ENCODE assay signal across 19 mouse cellular contexts in genomic region chr5:132703455-132704100, GRCm38 (mm10).
DNase-seq lines count a peak whose midpoint lies in the region; ATAC-seq and TF ChIP-seq lines count a peak whose summit lies in the region.
"Had no signal": no experiment of that assay in that cellular context is flagged by ENCODE, and none has a peak within 500 bp of the region (broad histone marks: within the 10 kb centered on the region; RNA-seq: fewer than 3 reads in every experiment).

No protein-coding gene starts in this region.

- H3K9ac ChIP-seq in heart, embryonic 12.5 days: no peak overlapping the region
- no peak overlapping the region for H3K9ac ChIP-seq in lung, postnatal 0 days (replicated peaks; ENCODE audit: low read depth)
- no peak overlapping the region for H3K9ac ChIP-seq in stomach, postnatal 0 days (ENCODE audit: low read length)
- H3K9ac ChIP-seq: forebrain, embryonic 13.5 days; liver, embryonic 14.5 days had no signal

- no peak for TF ChIP-seq EP300 in lung, postnatal 0 days (IDR thresholded peaks at IDR 0.05)
- no peak for TF ChIP-seq EP300 in stomach, postnatal 0 days (optimal IDR thresholded peaks at IDR 0.05)

- no peaks in the 10 kb centered on the region for H3K27me3 ChIP-seq in heart, embryonic 10.5 days (ENCODE audit: insufficient read depth, poor library complexity, severe bottlenecking)
- H3K27me3 ChIP-seq in heart, embryonic 12.5 days (replicated peaks): no peaks in the 10 kb centered on the region; the same call in 1 of the 2 replicates
- no peaks in the 10 kb centered on the region for H3K27me3 ChIP-seq in lung, postnatal 0 days (replicated peaks; ENCODE audit: insufficient read depth, low read length)
- no peaks in the 10 kb centered on the region for H3K27me3 ChIP-seq in stomach, postnatal 0 days (ENCODE audit: control insufficient read depth, insufficient read depth, low read length)
- H3K27me3 ChIP-seq in thymus, adult 2 months (ENCODE audit: control insufficient read depth, insufficient read depth, low read length): no peaks in the 10 kb centered on the region
- H3K27me3 ChIP-seq: forebrain, embryonic 13.5 days had no signal

- no peak overlapping the region for H3K4me3 ChIP-seq in heart, embryonic 10.5 days
- no peak overlapping the region for H3K4me3 ChIP-seq in heart, embryonic 12.5 days
- no peak overlapping the region for H3K4me3 ChIP-seq in lung, postnatal 0 days (ENCODE audit: low read depth, low read length)
- no peak overlapping the region for H3K4me3 ChIP-seq in lung, adult 2 months (replicated peaks; ENCODE audit: extremely low read depth, low read depth, low read length)
- H3K4me3 ChIP-seq in stomach, postnatal 0 days (ENCODE audit: low read depth, low read length): no peak overlapping the region
- H3K4me3 ChIP-seq in thymus, adult 2 months (ENCODE audit: control insufficient read depth, insufficient read depth, low read length): no peak overlapping the region
- H3K4me3 ChIP-seq: forebrain, embryonic 13.5 days had no signal

- H3K36me3 ChIP-seq in heart, embryonic 10.5 days: no peaks in the 10 kb centered on the region
- H3K36me3 ChIP-seq in heart, embryonic 12.5 days: no peaks in the 10 kb centered on the region
- no peaks in the 10 kb centered on the region for H3K36me3 ChIP-seq in lung, postnatal 0 days (ENCODE audit: insufficient read depth, low read length)
- H3K36me3 ChIP-seq in stomach, postnatal 0 days (ENCODE audit: control insufficient read depth, insufficient read depth, low read length): no peaks in the 10 kb centered on the region
- no peaks in the 10 kb centered on the region for H3K36me3 ChIP-seq in thymus, adult 2 months (ENCODE audit: control insufficient read depth, insufficient read depth, low read length)
- H3K36me3 ChIP-seq: G1E had no signal

- TF ChIP-seq CTCF in lung, postnatal 0 days (IDR thresholded peaks at IDR 0.05): no peak
- TF ChIP-seq CTCF in lung, adult 2 months (IDR thresholded peaks at IDR 0.05; ENCODE audit: insufficient read depth, low read length): no peak
- no peak for TF ChIP-seq CTCF in stomach, postnatal 0 days (IDR thresholded peaks at IDR 0.05; ENCODE audit: low read depth)
- no peak for TF ChIP-seq CTCF in thymus, adult 2 months (IDR thresholded peaks at IDR 0.05; ENCODE audit: borderline replicate concordance, control insufficient read depth, extremely low read depth, insufficient read depth, low read length, poor library complexity)

- H3K4me1 ChIP-seq in heart, embryonic 10.5 days: no peaks in the 10 kb centered on the region
- H3K4me1 ChIP-seq in heart, embryonic 12.5 days (replicated peaks): no peaks in the 10 kb centered on the region
- H3K4me1 ChIP-seq in lung, postnatal 0 days (ENCODE audit: insufficient read depth, low read depth, low read length): no peaks in the 10 kb centered on the region
- H3K4me1 ChIP-seq in lung, adult 2 months (ENCODE audit: control insufficient read depth, insufficient read depth, low read length): no peaks in the 10 kb centered on the region
- H3K4me1 ChIP-seq in stomach, postnatal 0 days (replicated peaks; ENCODE audit: control insufficient read depth, insufficient read depth): no peaks in the 10 kb centered on the region
- no peaks in the 10 kb centered on the region for H3K4me1 ChIP-seq in thymus, adult 2 months (replicated peaks; ENCODE audit: control insufficient read depth, insufficient read depth, low read length)

- H3K27ac ChIP-seq in heart, embryonic 10.5 days: no peak overlapping the region
- no peak overlapping the region for H3K27ac ChIP-seq in heart, embryonic 12.5 days (ENCODE audit: poor library complexity, severe bottlenecking)
- H3K27ac ChIP-seq in lung, postnatal 0 days (ENCODE audit: low read length): no peak overlapping the region
- H3K27ac ChIP-seq in stomach, postnatal 0 days (replicated peaks): no peak overlapping the region
- no peak overlapping the region for H3K27ac ChIP-seq in thymus, adult 2 months (ENCODE audit: control insufficient read depth, insufficient read depth, low read length)
- H3K27ac ChIP-seq: forebrain, embryonic 13.5 days; liver, embryonic 14.5 days had no signal

- no peak for TF ChIP-seq POLR2A in lung, adult 2 months (IDR thresholded peaks at IDR 0.05; ENCODE audit: borderline replicate concordance, extremely low read depth, low read depth, low read length)
- no peak for TF ChIP-seq POLR2A in thymus, adult 2 months (IDR thresholded peaks at IDR 0.05; ENCODE audit: control insufficient read depth, extremely low read depth, insufficient read depth, low read length, poor library complexity)

- peak; percentile 57 for DNase-seq in heart, embryonic 10.5 days (ENCODE audit: low spot score)
- DNase-seq in kidney, postnatal 10 days: peak; percentile 20
- no peak for DNase-seq in kidney, postnatal 25 days
- DNase-seq in lung, postnatal 0 days (ENCODE audit: low spot score): peak; percentile 28
- no peak for DNase-seq in lung, adult 2 months
- peak; percentile 15 for DNase-seq in stomach, postnatal 0 days (ENCODE audit: low spot score)
- DNase-seq in thymus, adult 2 months: no peak
- DNase-seq: adrenal gland, postnatal 10 days; cerebellum, postnatal 14 days; embryo, embryonic 11 days; gastrocnemius, postnatal 25 days; right cerebral cortex, postnatal 25 days had no signal

- H3K4me2 ChIP-seq in heart, embryonic 12.5 days: no peak overlapping the region
- H3K4me2 ChIP-seq in lung, postnatal 0 days (replicated peaks; ENCODE audit: low read depth, low read length): no peak overlapping the region
- no peak overlapping the region for H3K4me2 ChIP-seq in stomach, postnatal 0 days (replicated peaks; ENCODE audit: low read depth)
- H3K4me2 ChIP-seq: forebrain, embryonic 13.5 days; midbrain, embryonic 11.5 days had no signal

- 73% methylated on average over 10 of the region's 10 CpGs for WGBS in heart, embryonic 10.5 days
- WGBS in heart, embryonic 12.5 days: 68% methylated on average over 10 of the region's 10 CpGs
- WGBS in lung, postnatal 0 days: 67% methylated on average over 10 of the region's 10 CpGs
- WGBS in lung, adult 2 months: 69% methylated on average over 10 of the region's 10 CpGs
- 46% methylated on average over 10 of the region's 10 CpGs for WGBS in stomach, postnatal 0 days
- 89% methylated on average over 10 of the region's 10 CpGs for WGBS in thymus, adult 2 months

- no peaks in the 10 kb centered on the region for H3K9me3 ChIP-seq in heart, embryonic 10.5 days
- H3K9me3 ChIP-seq in heart, embryonic 12.5 days (replicated peaks): no peaks in the 10 kb centered on the region
- no peaks in the 10 kb centered on the region for H3K9me3 ChIP-seq in lung, postnatal 0 days (ENCODE audit: low read length)
- H3K9me3 ChIP-seq in stomach, postnatal 0 days (ENCODE audit: control insufficient read depth, low read length): no peaks in the 10 kb centered on the region
- H3K9me3 ChIP-seq: forebrain, embryonic 13.5 days had no signal

- ATAC-seq in heart, embryonic 12.5 days (ENCODE audit: insufficient number of reproducible peaks, low FRiP score): no peak
- no peak; the same call in 1 of the 2 replicates for ATAC-seq in lung, postnatal 0 days
- peak; percentile 35; the same call in 1 of the 2 replicates for ATAC-seq in stomach, postnatal 0 days (ENCODE audit: low FRiP score, low TSS enrichment)
- ATAC-seq: activated CD4-positive, CD25-positive, alpha-beta regulatory T cell, adult 4 months; forebrain, embryonic 13.5 days; hindbrain, embryonic 16.5 days had no signal

Comparison
In these comparisons a context has a peak if more than half of its experiments do, and no peak if none do; other contexts are left out.
1. DNase-seq: peak in heart, embryonic 10.5 days (single experiment), kidney, postnatal 10 days (single experiment), lung, postnatal 0 days (single experiment) and stomach, postnatal 0 days (single experiment); none in kidney, postnatal 25 days (0 of 2), lung, adult 2 months (single experiment) and thymus, adult 2 months (single experiment).